Mouse (Mus musculus): ENCODE results near the gene Slc37a2.

GRCm38 (mm10) chr9:37235951-37236737 lies 19.4 kb downstream of the Slc37a2 start:
- no peak for TF ChIP-seq CTCF (IDR thresholded peaks at IDR 0.05; ENCODE audit: low read depth, low read length)
- TF ChIP-seq POLR2A (IDR thresholded peaks at IDR 0.05; ENCODE audit: borderline replicate concordance, low read depth, low read length): no peak

Data from bone marrow macrophage, adult 2 months (primary cell).